Mouse (Mus musculus) liver, adult 2 months (tissue): ENCODE results near the gene Etnk2.

Experiments
- CTCF ChIP-seq: fragments of 200-500 bp; IDR thresholded peaks from 2 replicates; pipeline ENCODE4 v1.5.1; 2011; ENCODE audit warnings: low read depth, low read length, control low read depth
- POLR2A ChIP-seq: fragments of 200-500 bp; IDR thresholded peaks from 2 replicates; pipeline ENCODE4 v1.6.1; 2011; ENCODE audit warnings: low read length, control low read depth; ENCODE audit not compliant: insufficient read depth; ENCODE audit errors: extremely low read depth

GRCm38 (mm10) chr1:133366951-133367605 lies 3.7 kb downstream of the Etnk2 start:
- TF ChIP-seq CTCF (peak; percentile 50), POLR2A (no peak)
